Mouse (Mus musculus) heart, embryonic 10.5 days (tissue): ENCODE data around the gene Camsap1. TPM values are rescaled to one million over a fixed set of nuclear protein-coding genes. Genes with fewer than 3 reads are reported as not detected.

Source experiments
- DNase-seq: peaks from one replicate; pipeline ENCODE4 v3.0.0-alpha.2; 2017; ENCODE audit warnings: low spot score
- H3K27ac ChIP-seq: fragments of 300-500 bp; sonication (generic); 2 replicates; pipeline ENCODE4 v1.5.1; 2016; ENCODE audit warnings: mild to moderate bottlenecking
- H3K27me3 ChIP-seq: fragments of 300-500 bp; sonication (generic); 2 replicates; pipeline ENCODE4 v1.6.1; 2016; ENCODE audit warnings: mild to moderate bottlenecking; ENCODE audit not compliant: poor library complexity, insufficient read depth, severe bottlenecking
- H3K36me3 ChIP-seq: fragments of 300-500 bp; sonication (generic); 2 replicates; pipeline ENCODE4 v1.6.1; 2016; ENCODE audit warnings: mild to moderate bottlenecking, moderate library complexity
- H3K4me1 ChIP-seq: fragments of 300-500 bp; sonication (generic); 2 replicates; pipeline ENCODE4 v1.6.1; 2016; ENCODE audit warnings: mild to moderate bottlenecking
- H3K4me3 ChIP-seq: fragments of 300-500 bp; sonication (generic); 2 replicates; pipeline ENCODE4 v1.5.1; 2016; ENCODE audit warnings: mild to moderate bottlenecking, moderate library complexity
- H3K9me3 ChIP-seq: fragments of 300-500 bp; sonication (generic); 2 replicates; pipeline ENCODE4 v1.6.1; 2016; ENCODE audit warnings: mild to moderate bottlenecking, moderate library complexity
- WGBS: fragments of 180-500 bp; shearing (Covaris S2); methylation state at CpG from one replicate; pipeline ENCODE4 v1.1.7; 2016; 5-methylcytosine and 5-hydroxymethylcytosine counted together
- polyA plus RNA-seq: library from polyadenylated mRNA; unstranded; fragments of >200 nt; fragmentation: Nextera tagmentation; extraction: Ambion mirVana; gene quantifications from 2 replicates; pipeline ENCODE4 v1.2.1, GENCODE M21; 2016

Camsap1 gene
- 13.4 and 13.9 TPM in 2 replicates for polyA plus RNA-seq

DNA sequence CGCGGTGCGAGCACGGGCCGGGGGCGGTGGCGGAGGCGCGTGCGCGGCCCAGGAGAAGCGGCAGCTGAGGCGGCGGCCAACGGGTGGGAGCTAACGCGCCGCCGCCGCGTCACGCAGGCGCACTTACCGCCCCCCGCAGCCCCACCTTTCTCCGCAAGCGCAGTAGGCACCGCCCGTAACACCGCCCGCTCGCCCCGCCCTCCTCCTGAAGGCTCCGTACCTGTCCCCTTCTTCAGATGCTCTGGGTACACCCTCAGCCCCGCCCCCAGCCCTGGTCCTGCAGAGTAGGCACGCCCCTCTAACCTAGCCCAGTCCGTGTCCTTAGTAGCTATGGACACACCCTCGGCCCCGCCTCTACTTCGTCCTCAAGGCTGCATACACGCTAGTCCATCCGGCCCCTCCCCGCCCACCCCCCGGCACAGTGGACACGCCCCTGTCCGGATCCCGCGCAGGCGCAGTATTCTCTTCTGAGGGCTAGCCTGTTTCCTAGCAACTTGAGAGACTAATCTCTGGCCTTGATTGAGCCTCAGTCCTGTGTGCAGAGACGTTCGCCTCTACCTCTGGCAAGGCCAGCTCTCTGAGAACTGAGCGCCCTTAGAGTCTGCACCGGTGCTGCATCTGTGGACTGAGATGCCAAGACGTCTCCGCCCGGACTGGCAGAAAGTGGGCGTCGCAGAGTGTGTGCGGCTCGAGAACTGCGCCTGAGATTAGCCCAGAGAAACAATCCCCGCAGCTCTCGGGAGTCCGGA, at the start of gene Camsap1:
Gene Camsap1 (minus strand): TSS at position 124 of the 749 bp plus-strand sequence.
- Histone ChIP-seq H3K36me3 (peaks cover 2% of the 10 kb centered on the region; the same call in 1 of the 2 replicates), H3K27me3 (0 out of 2 replicates have a peak, but pooled peaks cover 9% of the 10 kb centered on the region), H3K4me3 (peak within 1 kb of the TSS; percentile 70), H3K4me1 (peaks cover 43% of the 10 kb centered on the region), H3K27ac (peak within 1 kb of the TSS; percentile 93), H3K9me3 (no peaks in the 10 kb centered on the region)
- peak; percentile 100 for DNase-seq
- WGBS = under 1% methylated on average over 53 of the region's 64 CpGs

DNA sequence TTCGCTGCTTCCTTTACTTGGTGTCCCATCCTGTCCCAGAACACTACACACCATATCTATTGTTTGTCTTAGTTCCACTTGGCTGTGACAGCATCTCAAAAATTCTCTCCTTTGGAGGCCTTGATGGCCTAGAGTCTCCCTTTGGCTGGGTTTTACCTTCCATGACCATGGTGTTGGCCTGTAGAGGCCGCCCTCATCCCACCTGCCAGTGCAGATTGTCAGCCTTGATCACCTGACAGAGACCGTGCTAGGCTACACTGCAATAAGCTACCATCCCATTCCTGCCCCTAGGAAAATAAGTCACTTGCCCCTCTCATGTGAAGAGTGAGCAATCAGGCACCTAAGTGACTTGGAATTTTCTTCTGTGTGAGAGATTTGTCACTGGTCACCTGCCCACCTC, 47.2 kb upstream of the Camsap1 start:
- 28% methylated on average over 3 of the region's 3 CpGs for WGBS
- Histone ChIP-seq H3K9me3 (no peaks in the 10 kb centered on the region), H3K4me1 (no peaks in the 10 kb centered on the region), H3K27ac (no peak overlapping the region), H3K36me3 (no peaks in the 10 kb centered on the region), H3K27me3 (peaks cover 24% of the 10 kb centered on the region; the same call in 1 of the 2 replicates), H3K4me3 (no peak overlapping the region)
- no peak for DNase-seq

DNA sequence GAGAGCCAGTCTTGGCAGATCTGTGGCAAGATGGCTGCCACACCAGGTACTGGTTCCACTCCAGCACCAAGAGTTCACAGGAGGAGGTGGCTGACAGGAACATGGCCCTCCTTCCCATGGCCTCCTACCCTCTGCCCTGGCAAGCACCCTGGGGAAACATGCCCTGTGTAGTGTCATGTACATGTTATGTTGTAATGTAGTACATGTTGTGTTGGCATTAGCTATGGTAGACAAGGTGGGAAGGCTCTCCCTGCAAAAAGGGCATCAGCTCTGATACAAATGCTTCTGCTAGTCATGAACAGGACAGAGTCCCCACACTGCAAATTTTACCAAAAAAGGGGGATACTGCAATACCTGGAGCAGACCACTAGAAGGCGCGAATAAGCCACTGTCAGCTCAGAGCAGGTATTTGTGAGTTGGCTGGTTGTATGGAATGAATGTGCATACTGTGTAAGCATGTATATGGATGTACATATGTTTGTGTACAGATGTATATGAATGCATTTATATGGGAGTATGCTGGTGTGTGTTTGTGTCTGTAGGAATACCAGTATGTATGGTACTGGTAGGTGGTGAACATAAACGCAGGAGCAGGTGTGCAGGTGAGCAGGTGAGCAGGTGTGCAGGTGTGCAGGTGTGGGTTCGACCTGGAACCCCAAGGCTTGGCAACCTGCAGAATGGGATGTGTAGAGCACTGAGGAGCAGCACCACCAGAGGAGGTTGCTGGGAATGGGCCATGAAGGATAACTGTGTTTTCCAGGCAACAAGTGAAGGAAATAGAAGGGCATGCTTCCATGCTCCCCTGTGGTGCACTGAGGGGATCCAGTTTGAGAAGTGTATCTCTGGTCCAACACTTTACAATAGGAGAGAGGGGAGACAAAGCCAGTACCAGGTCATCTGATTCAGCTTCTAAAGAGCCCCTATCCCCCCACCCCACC, 41.3 kb upstream of the Camsap1 start:
- H3K27me3 ChIP-seq = peaks cover 11% of the 10 kb centered on the region; the same call in 1 of the 2 replicates
- peaks cover 13% of the 10 kb centered on the region for H3K4me1 ChIP-seq
- no peak for DNase-seq
- 28% methylated on average over 4 of the region's 4 CpGs for WGBS
- H3K9me3 ChIP-seq = no peaks in the 10 kb centered on the region
- H3K36me3 ChIP-seq = no peaks in the 10 kb centered on the region
- H3K27ac ChIP-seq = no peak overlapping the region
- no peak overlapping the region for H3K4me3 ChIP-seq

DNA sequence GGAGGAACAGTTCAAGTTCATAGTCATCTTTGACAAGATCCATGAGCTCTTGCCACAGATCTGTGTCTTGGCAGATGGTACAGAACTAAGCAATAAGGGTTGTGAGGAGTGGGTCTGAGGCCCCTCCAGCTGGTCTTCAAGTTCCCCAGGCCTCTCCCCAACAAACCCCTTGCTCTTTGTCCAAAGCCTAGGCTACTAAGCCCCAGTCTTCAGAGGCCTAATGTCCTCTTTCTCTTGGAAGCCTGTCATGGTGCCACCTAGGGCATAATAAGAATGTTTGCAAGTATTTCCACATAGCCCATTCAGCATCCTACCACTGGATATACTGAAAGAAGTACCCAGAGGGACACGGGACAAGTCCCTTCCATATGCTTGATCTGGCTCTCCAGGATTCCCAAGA, 39.5 kb upstream of the Camsap1 start:
- DNase-seq = no peak
- peaks cover 21% of the 10 kb centered on the region for H3K4me1 ChIP-seq
- 80% methylated on average over 1 of the region's 1 CpGs for WGBS

DNA sequence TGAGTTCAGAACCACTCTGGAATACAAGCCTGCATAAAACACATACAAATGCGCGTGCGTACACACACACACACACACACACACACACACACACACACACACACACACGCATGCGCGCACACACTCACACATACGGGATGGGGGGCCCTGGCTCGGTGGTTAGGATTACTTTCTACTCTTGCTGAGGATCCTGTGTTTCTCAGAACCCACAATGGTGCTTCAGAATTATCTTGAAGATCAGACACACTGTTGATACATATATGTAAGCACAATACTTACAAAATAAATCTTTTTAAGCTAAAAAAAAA, 39.1 kb upstream of the Camsap1 start:
- Histone ChIP-seq H3K4me1 (peaks cover 26% of the 10 kb centered on the region), H3K4me3 (peak overlapping the region; percentile 75), H3K27ac (peak overlapping the region; percentile 91), H3K36me3 (0 out of 2 replicates have a peak, but pooled peaks cover 4% of the 10 kb centered on the region), H3K27me3 (peaks cover 3% of the 10 kb centered on the region; the same call in 1 of the 2 replicates), H3K9me3 (no peaks in the 10 kb centered on the region)
- DNase-seq = no peak
- WGBS = 78% methylated on average over 8 of the region's 8 CpGs

More for the DNA sequence above, 39.5 kb upstream of the Camsap1 start:
- 0 out of 2 replicates have a peak, but pooled peaks cover under 1% of the 10 kb centered on the region for H3K36me3 ChIP-seq
- no peaks in the 10 kb centered on the region for H3K9me3 ChIP-seq
- peaks cover 3% of the 10 kb centered on the region; the same call in 1 of the 2 replicates for H3K27me3 ChIP-seq
- no peak overlapping the region for H3K27ac ChIP-seq
- H3K4me3 ChIP-seq = no peak overlapping the region

DNA sequence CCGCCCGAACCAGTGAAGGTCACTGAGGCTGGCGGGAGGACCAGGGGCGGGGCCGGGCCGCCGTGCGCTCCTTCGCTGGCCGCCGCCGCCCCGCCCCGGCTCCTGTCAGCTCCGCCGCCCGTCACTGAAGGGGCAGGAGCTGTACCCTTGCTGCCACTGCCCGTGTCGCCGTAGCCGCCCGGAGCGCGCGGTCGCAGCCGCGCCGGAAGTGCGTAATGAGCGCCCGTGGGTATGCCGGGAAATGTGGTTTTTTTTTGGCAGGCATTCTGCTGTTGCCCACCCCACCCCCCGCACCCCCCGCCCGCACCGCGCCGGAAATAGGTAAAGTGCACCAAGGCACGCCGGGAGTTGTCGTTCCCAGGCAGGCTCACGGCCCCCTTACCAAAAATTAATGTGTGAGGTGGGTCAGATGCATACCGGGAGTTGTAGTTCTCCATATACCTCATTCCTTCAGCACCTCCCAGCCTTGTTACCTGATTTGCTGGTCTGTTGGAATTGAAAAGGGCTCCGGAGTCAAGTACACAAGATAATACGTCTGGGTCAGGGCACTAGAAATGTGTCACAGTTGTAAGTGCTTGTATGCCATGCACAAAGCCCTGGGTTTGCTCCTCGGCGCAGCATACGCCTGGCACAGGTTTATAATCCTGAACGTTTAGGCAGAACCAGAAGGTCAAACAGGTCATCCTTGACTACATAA, 38.6 kb upstream of the Camsap1 start, which contains the start of gene Ubac1:
Gene Ubac1 (minus strand): TSS at position 187 of the 697 bp plus-strand sequence.
- H3K36me3 ChIP-seq = 0 out of 2 replicates have a peak, but pooled peaks cover 4% of the 10 kb centered on the region
- 7% methylated on average over 50 of the region's 50 CpGs for WGBS
- no peaks in the 10 kb centered on the region for H3K9me3 ChIP-seq
- peak within 1 kb of the TSS; percentile 75 for H3K4me3 ChIP-seq
- peak within 1 kb of the TSS; percentile 91 for H3K27ac ChIP-seq
- DNase-seq = peak; percentile 97
- H3K27me3 ChIP-seq = peaks cover 3% of the 10 kb centered on the region; the same call in 1 of the 2 replicates
- H3K4me1 ChIP-seq = peaks cover 29% of the 10 kb centered on the region

DNA sequence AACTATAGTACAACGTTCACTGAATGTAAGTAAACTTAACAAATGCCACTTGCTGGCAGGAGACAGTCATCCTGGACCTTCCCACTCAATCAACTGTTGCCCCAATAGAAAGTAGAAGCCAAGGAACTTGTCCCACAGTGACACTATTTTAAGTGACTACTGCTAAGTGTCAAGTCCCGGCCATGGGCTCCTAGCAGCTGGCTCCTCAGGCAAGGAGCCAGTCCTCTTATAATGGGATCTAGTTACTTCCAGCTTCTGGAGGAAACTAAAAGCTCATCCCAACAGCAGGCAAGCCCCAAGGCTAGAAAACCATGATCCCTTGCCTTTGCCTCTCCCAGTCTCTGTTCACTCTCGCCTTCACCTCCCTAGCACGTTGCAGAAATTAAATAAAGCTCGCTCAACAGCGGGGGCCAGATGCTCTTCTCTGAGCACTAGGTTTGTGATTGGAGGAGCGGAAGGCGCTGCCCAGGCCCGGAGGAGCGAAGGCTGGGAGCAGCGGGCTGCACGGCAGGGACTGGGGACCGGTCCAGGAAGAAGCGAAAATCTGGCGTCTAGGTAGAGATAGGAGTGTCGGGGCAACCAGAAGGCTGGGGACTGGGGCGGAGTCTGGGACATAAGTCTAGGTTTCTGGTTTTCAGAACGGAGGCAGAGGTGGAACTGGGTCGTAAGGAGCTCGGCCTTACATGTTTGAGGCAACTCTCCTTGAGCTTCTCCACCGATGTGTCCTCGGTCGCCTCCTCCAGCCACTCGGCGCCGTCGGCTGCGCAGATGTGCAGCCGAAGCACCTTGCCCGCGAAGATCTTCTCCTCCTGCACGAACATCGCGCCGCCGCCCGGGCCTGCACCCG, 37.9 kb upstream of the Camsap1 start:
- no peaks in the 10 kb centered on the region for H3K27me3 ChIP-seq
- peaks cover 29% of the 10 kb centered on the region for H3K4me1 ChIP-seq
- 2% methylated on average over 38 of the region's 38 CpGs for WGBS
- DNase-seq = no peak
- peaks cover 9% of the 10 kb centered on the region for H3K36me3 ChIP-seq
- no peaks in the 10 kb centered on the region for H3K9me3 ChIP-seq
- H3K27ac ChIP-seq = peak overlapping the region; percentile 91
- H3K4me3 ChIP-seq = peak overlapping the region; percentile 75

DNA sequence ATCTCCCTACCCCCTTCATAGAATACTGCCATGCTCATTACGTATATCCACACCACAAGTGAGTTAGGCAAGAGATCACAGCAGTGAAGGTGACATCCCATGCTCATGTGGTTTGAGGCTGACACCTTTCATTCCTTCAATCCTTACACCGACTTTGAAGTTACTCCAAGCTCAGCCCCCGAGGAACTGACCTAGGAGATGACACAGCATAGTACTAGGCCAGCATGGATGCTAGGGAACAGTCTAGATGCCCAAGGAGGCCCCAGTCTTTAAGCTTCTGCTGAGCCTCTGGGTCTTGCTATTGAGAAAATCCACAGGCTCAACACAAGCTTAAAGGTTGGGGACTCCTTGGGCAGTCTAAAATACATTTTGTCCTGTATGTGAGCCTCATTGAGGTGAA, 36.8 kb upstream of the Camsap1 start:
- no peak for DNase-seq
- Histone ChIP-seq H3K27ac (peak overlapping the region; percentile 91; the same call in 1 of the 2 replicates), H3K4me3 (peak overlapping the region; percentile 75), H3K9me3 (no peaks in the 10 kb centered on the region), H3K27me3 (no peaks in the 10 kb centered on the region), H3K4me1 (peaks cover 29% of the 10 kb centered on the region), H3K36me3 (peaks cover 19% of the 10 kb centered on the region)
- WGBS = 79% methylated on average over 3 of the region's 3 CpGs

DNA sequence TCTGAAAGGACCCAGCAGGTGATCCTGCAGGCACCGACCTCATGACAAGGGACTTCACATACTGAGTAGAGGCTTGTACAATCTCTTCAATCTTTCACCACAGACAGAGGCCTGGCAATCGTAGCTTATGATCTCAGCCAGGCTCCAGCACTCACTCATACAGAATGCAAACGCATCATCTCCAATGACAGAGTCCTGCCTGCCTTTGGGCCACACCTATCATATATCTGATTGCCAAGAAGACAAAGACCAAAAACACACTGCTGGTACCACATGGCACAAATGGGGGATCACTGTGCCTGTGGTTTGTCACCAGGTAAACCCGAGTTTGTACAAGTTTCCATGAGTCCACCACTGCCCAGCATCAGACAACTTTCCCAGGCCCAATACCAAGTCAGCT, 34.2 kb upstream of the Camsap1 start:
- WGBS = 66% methylated on average over 4 of the region's 4 CpGs

DNA sequence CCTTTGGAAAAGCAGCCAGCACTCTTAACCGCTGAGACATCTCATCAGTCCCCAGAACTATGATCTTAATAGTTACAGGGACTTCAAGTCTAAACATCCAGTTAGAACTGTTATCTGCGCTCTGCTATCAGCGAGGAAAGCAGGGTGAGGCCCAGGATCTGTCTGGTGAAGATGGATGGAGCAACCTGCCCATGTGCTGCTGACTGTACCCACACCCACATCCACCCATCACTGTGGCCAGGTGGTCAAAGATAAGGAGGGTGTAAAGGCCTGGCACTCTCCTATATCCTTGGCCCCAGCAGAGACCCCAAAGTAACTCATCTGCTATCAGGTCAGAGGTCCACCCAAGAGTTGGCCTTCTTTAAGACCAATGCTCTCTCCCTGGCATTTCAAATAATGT, 30.6 kb upstream of the Camsap1 start:
- H3K27ac ChIP-seq = no peak overlapping the region; the same call in 1 of the 2 replicates
- H3K4me1 ChIP-seq = peaks cover 16% of the 10 kb centered on the region
- H3K9me3 ChIP-seq = no peaks in the 10 kb centered on the region
- peak; percentile 94 for DNase-seq
- peaks cover 81% of the 10 kb centered on the region for H3K36me3 ChIP-seq
- 82% methylated on average over 3 of the region's 3 CpGs for WGBS
- no peak overlapping the region for H3K4me3 ChIP-seq
- no peaks in the 10 kb centered on the region for H3K27me3 ChIP-seq

More for the DNA sequence above, 34.2 kb upstream of the Camsap1 start:
- Histone ChIP-seq H3K9me3 (no peaks in the 10 kb centered on the region), H3K27ac (0 out of 2 replicates have a peak overlapping the region, but pooled peaks have one; percentile 29), H3K4me3 (no peak overlapping the region), H3K27me3 (no peaks in the 10 kb centered on the region), H3K4me1 (peaks cover 29% of the 10 kb centered on the region), H3K36me3 (peaks cover 45% of the 10 kb centered on the region)
- DNase-seq = no peak

DNA sequence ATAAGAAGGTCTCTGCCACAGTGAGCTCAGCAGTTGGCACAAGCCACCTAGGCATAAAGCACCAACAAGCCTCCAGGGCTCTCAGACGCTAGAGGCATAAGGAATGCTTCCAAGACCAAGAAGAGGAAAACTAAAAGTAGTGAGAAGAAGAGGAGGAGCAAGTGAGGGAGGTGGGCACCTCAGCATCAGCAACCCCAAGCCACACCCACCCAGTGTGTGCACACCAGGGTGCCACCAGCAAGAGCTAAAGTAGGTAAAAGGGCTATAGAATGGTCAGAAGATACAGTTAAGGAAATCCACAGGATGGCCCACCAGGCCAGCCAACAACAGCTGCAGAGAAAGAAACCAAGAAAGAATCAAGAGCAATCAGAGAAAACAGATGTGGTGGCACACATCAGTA, 28.3 kb upstream of the Camsap1 start:
- DNase-seq = no peak
- no peak overlapping the region for H3K4me3 ChIP-seq
- H3K36me3 ChIP-seq = peaks cover 99% of the 10 kb centered on the region
- H3K27me3 ChIP-seq = no peaks in the 10 kb centered on the region
- 76% methylated on average over 1 of the region's 1 CpGs for WGBS
- no peaks in the 10 kb centered on the region for H3K4me1 ChIP-seq
- no peak overlapping the region for H3K27ac ChIP-seq
- no peaks in the 10 kb centered on the region for H3K9me3 ChIP-seq
